Mouse (Mus musculus): ENCODE data around the gene Vstm2b.
A peak's percentile ranks its signal among the peaks of the same experiment; 100 is the strongest.

The Vstm2b gene

GRCm38 (mm10) chr7:40898096-40898710 is at the start of gene Vstm2b:
TSS of gene Vstm2b (plus strand) at chr7:40898328.
- DNase-seq (ENCODE audit: low read depth) = no peak

GRCm38 (mm10) chr7:40856088-40856625 is 42.0 kb upstream of the Vstm2b start:
- no peak for DNase-seq (ENCODE audit: low read depth)

GRCm38 (mm10) chr7:40873380-40873990 is 24.6 kb upstream of the Vstm2b start:
- DNase-seq (ENCODE audit: low read depth) = no peak

GRCm38 (mm10) chr7:40884855-40885489 is 13.2 kb upstream of the Vstm2b start:
- no peak for DNase-seq (ENCODE audit: low read depth)

- no peak for DNase-seq (ENCODE audit: low read depth)
These were observed 9.8 kb upstream of the Vstm2b start for GRCm38 (mm10) chr7:40888358-40888757.

- no peak for DNase-seq (ENCODE audit: low read depth)
These were observed 1.2 kb upstream of the Vstm2b start for GRCm38 (mm10) chr7:40896964-40897363.

- DNase-seq (ENCODE audit: low read depth) = no peak
These were observed 715 bp downstream of the Vstm2b start for GRCm38 (mm10) chr7:40898711-40899375.

GRCm38 (mm10) chr7:40899376-40900265 is 1.5 kb downstream of the Vstm2b start:
- no peak for DNase-seq (ENCODE audit: low read depth)

GRCm38 (mm10) chr7:40901201-40901600 is 3.1 kb downstream of the Vstm2b start:
- DNase-seq (ENCODE audit: low read depth) = no peak

- DNase-seq (ENCODE audit: low read depth) = no peak
These were observed 4.4 kb downstream of the Vstm2b start for GRCm38 (mm10) chr7:40902506-40902905.

- no peak for DNase-seq (ENCODE audit: low read depth)
These were observed 8.4 kb downstream of the Vstm2b start for GRCm38 (mm10) chr7:40906484-40906883.

- DNase-seq (ENCODE audit: low read depth) = no peak
These were observed 18.6 kb downstream of the Vstm2b start for GRCm38 (mm10) chr7:40916761-40917160.

GRCm38 (mm10) chr7:40920118-40920517 is 22.0 kb downstream of the Vstm2b start:
- DNase-seq (ENCODE audit: low read depth) = no peak

- no peak for DNase-seq (ENCODE audit: low read depth)
These were observed 23.2 kb downstream of the Vstm2b start for GRCm38 (mm10) chr7:40921281-40921680.

- no peak for DNase-seq (ENCODE audit: low read depth)
These were observed 24.7 kb downstream of the Vstm2b start for GRCm38 (mm10) chr7:40922871-40923270.

- no peak for DNase-seq (ENCODE audit: low read depth)
These were observed 30.3 kb downstream of the Vstm2b start for GRCm38 (mm10) chr7:40928391-40928790.

- DNase-seq (ENCODE audit: low read depth) = no peak
These were observed 38.6 kb downstream of the Vstm2b start for GRCm38 (mm10) chr7:40936617-40937212.

GRCm38 (mm10) chr7:40939371-40939770 is 41.2 kb downstream of the Vstm2b start:
- no peak for DNase-seq (ENCODE audit: low read depth)

- DNase-seq (ENCODE audit: low read depth) = peak; percentile 17
These were observed 44.3 kb downstream of the Vstm2b start for GRCm38 (mm10) chr7:40942233-40942935.

All from NIH3T3 (cell line).